Mouse (Mus musculus) hindbrain, embryonic 15.5 days (tissue): Measurements from ENCODE around the gene Cnn2. TPM values are rescaled to one million over a fixed set of nuclear protein-coding genes. Genes with fewer than 3 reads are reported as not detected.

ENCODE experiments used
- ATAC-seq: fragments of 200-750 bp; cut with Nextera tagmentation; 2 replicates; pipeline ENCODE4 v1.8.0; 2017; ENCODE audit warnings: low read depth, moderate number of reproducible peaks, moderate TSS enrichment; ENCODE audit not compliant: low FRiP score
- H3K27ac ChIP-seq: fragments of 300-500 bp; sonication (generic); replicated peaks from 2 replicates; pipeline ENCODE4 v1.5.1; 2015; ENCODE audit warnings: mild to moderate bottlenecking, inconsistent platforms
- H3K27me3 ChIP-seq: fragments of 300-500 bp; sonication (generic); 2 replicates; pipeline ENCODE4 v1.6.1; 2015; ENCODE audit warnings: control low read depth, inconsistent platforms
- H3K36me3 ChIP-seq: fragments of 300-500 bp; sonication (generic); 2 replicates; pipeline ENCODE4 v1.6.1; 2015; ENCODE audit warnings: control low read depth, inconsistent platforms
- H3K4me1 ChIP-seq: fragments of 300-500 bp; sonication (generic); replicated peaks from 2 replicates; pipeline ENCODE4 v1.6.1; 2015; ENCODE audit warnings: control low read depth, inconsistent platforms
- H3K4me2 ChIP-seq: fragments of 300-500 bp; sonication (generic); 2 replicates; pipeline ENCODE4 v1.6.1; 2015; ENCODE audit warnings: moderate library complexity, mild to moderate bottlenecking, inconsistent platforms
- H3K4me3 ChIP-seq: fragments of 300-500 bp; sonication (generic); 2 replicates; pipeline ENCODE4 v1.5.1; 2015; ENCODE audit warnings: mild to moderate bottlenecking, inconsistent platforms
- H3K9ac ChIP-seq: fragments of 300-500 bp; sonication (generic); 2 replicates; pipeline ENCODE4 v1.6.1; 2015; ENCODE audit warnings: inconsistent platforms
- H3K9me3 ChIP-seq: fragments of 300-500 bp; sonication (generic); 2 replicates; pipeline ENCODE4 v1.6.1; 2016; ENCODE audit warnings: control low read depth, inconsistent platforms
- WGBS: fragments of 180-500 bp; shearing (Covaris S2); methylation state at CpG from one replicate; pipeline ENCODE4 v1.1.7; 2015; 5-methylcytosine and 5-hydroxymethylcytosine counted together
- polyA plus RNA-seq: library from polyadenylated mRNA; unstranded; fragments of >200 nt; fragmentation: Nextera tagmentation; extraction: Ambion mirVana; gene quantifications from 2 replicates; pipeline ENCODE4 v1.2.1, GENCODE M21; 2015

Cnn2 gene
- 29.4 and 33.6 TPM in 2 replicates for polyA plus RNA-seq

GRCm38 (mm10) chr10:79988506-79989271, at the start of gene Cnn2:
Gene Cnn2 (plus strand): TSS chr10:79988584.
- WGBS: under 1% methylated on average over 51 of the region's 59 CpGs
- ATAC-seq: no peak
- H3K4me2 ChIP-seq: peak within 1 kb of the TSS; percentile 75
- no peaks in the 10 kb centered on the region for H3K9me3 ChIP-seq
- H3K27ac ChIP-seq: no peak within 1 kb of the TSS
- H3K4me1 ChIP-seq: peaks cover 30% of the 10 kb centered on the region
- no peaks in the 10 kb centered on the region for H3K36me3 ChIP-seq
- peaks cover 39% of the 10 kb centered on the region for H3K27me3 ChIP-seq
- peak within 1 kb of the TSS; percentile 47 for H3K9ac ChIP-seq
- peak within 1 kb of the TSS; percentile 47 for H3K4me3 ChIP-seq

- no peaks in the 10 kb centered on the region for H3K27me3 ChIP-seq
- H3K9me3 ChIP-seq: no peaks in the 10 kb centered on the region
- no peak overlapping the region for H3K4me3 ChIP-seq
- no peak for ATAC-seq
- no peak overlapping the region for H3K9ac ChIP-seq
- no peaks in the 10 kb centered on the region for H3K36me3 ChIP-seq
- H3K4me1 ChIP-seq: peaks cover 27% of the 10 kb centered on the region
- WGBS: 71% methylated on average over 7 of the region's 7 CpGs
- H3K4me2 ChIP-seq: no peak overlapping the region
- H3K27ac ChIP-seq: no peak overlapping the region
These were observed 47.6 kb upstream of the Cnn2 start for GRCm38 (mm10) chr10:79940749-79941148.

- peaks cover 2% of the 10 kb centered on the region; the same call in 1 of the 2 replicates for H3K36me3 ChIP-seq
- H3K27me3 ChIP-seq: no peaks in the 10 kb centered on the region
- WGBS: 92% methylated on average over 1 of the region's 1 CpGs
- peaks cover 19% of the 10 kb centered on the region for H3K4me1 ChIP-seq
- no peak overlapping the region for H3K9ac ChIP-seq
- no peak overlapping the region for H3K27ac ChIP-seq
- no peak overlapping the region for H3K4me2 ChIP-seq
- ATAC-seq: no peak
- H3K4me3 ChIP-seq: no peak overlapping the region
- H3K9me3 ChIP-seq: no peaks in the 10 kb centered on the region
These were observed 45.4 kb upstream of the Cnn2 start for GRCm38 (mm10) chr10:79942988-79943387.

- H3K9ac ChIP-seq: no peak overlapping the region
These were observed 44.9 kb upstream of the Cnn2 start for GRCm38 (mm10) chr10:79943471-79943901.

GRCm38 (mm10) chr10:79945507-79946234, 42.7 kb upstream of the Cnn2 start:
- Histone ChIP-seq H3K4me2 (no peak overlapping the region), H3K9ac (no peak overlapping the region), H3K9me3 (no peaks in the 10 kb centered on the region), H3K27ac (no peak overlapping the region), H3K36me3 (peaks cover 12% of the 10 kb centered on the region), H3K4me3 (no peak overlapping the region), H3K27me3 (no peaks in the 10 kb centered on the region), H3K4me1 (peaks cover 16% of the 10 kb centered on the region)
- ATAC-seq: no peak
- WGBS: 20% methylated on average over 16 of the region's 16 CpGs

More at GRCm38 (mm10) chr10:79943471-79943901, 44.9 kb upstream of the Cnn2 start:
- peaks cover 2% of the 10 kb centered on the region; the same call in 1 of the 2 replicates for H3K36me3 ChIP-seq
- 76% methylated on average over 9 of the region's 9 CpGs for WGBS
- H3K4me1 ChIP-seq: peaks cover 16% of the 10 kb centered on the region
- no peak for ATAC-seq
- H3K27ac ChIP-seq: no peak overlapping the region
- H3K4me3 ChIP-seq: no peak overlapping the region
- H3K4me2 ChIP-seq: no peak overlapping the region
- no peaks in the 10 kb centered on the region for H3K9me3 ChIP-seq
- no peaks in the 10 kb centered on the region for H3K27me3 ChIP-seq

DNA sequence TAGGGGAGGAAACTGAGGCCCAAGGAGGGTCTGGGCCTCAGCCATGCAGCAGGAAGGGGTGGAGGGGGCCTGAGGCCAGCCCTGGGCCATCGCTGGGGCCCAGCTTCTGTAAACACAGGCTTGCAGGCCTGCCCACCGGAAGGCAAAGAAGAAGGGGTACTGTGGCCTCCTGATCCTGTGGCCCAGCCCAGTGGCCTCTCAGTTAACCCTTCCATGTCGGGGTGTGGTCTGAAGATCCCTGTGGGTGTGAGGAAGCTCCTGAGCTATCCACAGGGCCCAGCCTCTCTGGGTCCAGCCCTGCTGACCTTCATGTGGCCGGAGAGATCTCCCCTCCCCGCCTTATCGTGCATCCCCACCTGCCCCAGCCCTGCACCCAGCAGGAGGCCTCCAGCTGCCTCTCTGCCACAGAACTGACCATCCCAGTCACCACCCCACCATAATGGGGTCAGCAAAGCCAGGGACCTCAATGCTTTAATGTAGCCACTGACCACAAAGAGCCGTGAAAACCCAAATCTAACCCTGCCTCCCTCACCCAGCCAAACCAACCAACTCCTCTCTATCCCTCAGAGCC, 41.5 kb upstream of the Cnn2 start:
- Histone ChIP-seq H3K9me3 (no peaks in the 10 kb centered on the region), H3K4me1 (peaks cover 16% of the 10 kb centered on the region), H3K9ac (no peak overlapping the region), H3K4me2 (no peak overlapping the region), H3K4me3 (no peak overlapping the region), H3K36me3 (peaks cover 20% of the 10 kb centered on the region), H3K27ac (no peak overlapping the region), H3K27me3 (no peaks in the 10 kb centered on the region)
- 18% methylated on average over 7 of the region's 7 CpGs for WGBS
- no peak for ATAC-seq

DNA sequence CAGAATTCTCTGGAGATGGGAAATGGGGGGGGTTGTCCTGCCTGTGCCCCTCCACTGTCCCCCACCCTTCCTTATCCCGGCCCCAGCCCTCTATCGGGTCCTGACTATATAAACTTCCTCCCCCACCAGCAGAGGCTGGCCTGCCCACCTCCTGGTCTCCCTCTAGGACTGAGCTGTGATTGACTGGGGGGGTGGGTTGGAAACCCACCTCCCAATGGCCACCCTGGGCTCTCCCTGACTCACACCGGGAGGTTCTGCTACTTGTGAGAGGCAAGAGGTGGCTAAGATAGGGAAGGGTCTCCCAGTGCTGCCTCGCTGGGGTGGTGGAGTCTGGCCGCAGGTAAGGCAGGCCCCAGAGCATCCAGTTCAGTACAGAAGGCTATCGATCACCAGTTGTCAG, 40.9 kb upstream of the Cnn2 start:
- no peak overlapping the region for H3K9ac ChIP-seq
- no peak for ATAC-seq
- WGBS: 65% methylated on average over 6 of the region's 6 CpGs
- peaks cover 16% of the 10 kb centered on the region for H3K4me1 ChIP-seq
- no peak overlapping the region for H3K27ac ChIP-seq
- no peaks in the 10 kb centered on the region for H3K9me3 ChIP-seq
- no peaks in the 10 kb centered on the region for H3K27me3 ChIP-seq
- H3K4me3 ChIP-seq: no peak overlapping the region
- H3K4me2 ChIP-seq: no peak overlapping the region
- H3K36me3 ChIP-seq: peaks cover 20% of the 10 kb centered on the region

DNA sequence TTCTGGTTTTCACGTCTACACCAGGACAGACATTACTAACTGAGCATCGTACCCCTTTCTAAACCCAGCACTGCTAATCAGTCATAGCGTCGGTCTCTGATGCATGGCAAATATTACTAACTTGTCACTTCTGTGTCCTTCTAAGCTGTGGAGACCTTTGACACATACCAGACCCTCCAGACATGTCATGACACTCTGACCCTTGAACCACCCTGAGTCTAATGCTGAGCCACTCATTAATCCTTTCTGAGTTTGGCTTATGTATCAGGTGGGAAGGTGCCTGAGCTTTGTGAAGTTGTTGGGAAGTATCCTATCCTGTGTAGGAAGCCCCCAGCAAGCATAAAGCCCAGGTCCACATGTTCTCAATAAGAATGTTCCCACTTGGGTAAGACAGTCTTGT, 38.5 kb upstream of the Cnn2 start:
- no peak overlapping the region for H3K9ac ChIP-seq
- no peak for ATAC-seq
- H3K9me3 ChIP-seq: no peaks in the 10 kb centered on the region
- 96% methylated on average over 4 of the region's 4 CpGs for WGBS
- H3K27me3 ChIP-seq: no peaks in the 10 kb centered on the region
- H3K4me2 ChIP-seq: no peak overlapping the region
- peaks cover 16% of the 10 kb centered on the region for H3K4me1 ChIP-seq
- H3K27ac ChIP-seq: no peak overlapping the region
- H3K36me3 ChIP-seq: peaks cover 20% of the 10 kb centered on the region
- H3K4me3 ChIP-seq: no peak overlapping the region

DNA sequence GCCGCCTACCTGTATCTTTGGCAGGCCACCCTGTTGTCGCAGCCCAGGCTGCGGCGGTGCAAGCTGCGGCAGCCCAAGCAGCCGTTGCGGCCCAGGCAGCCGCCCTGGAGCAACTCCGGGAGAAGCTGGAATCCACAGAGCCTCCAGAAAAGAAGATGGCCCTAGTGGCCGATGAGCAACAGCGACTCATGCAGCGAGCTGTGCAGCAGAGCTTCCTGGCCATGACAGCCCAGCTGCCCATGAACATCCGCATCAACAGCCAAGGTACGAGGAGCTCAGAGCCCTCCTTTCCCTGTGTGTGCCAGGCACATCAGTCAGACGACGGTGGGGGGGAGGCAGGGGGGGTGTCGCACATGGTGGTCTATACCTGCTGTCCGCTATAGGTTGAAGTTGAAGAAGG, 37.7 kb upstream of the Cnn2 start:
- no peak overlapping the region for H3K4me3 ChIP-seq
- H3K4me2 ChIP-seq: no peak overlapping the region
- 84% methylated on average over 17 of the region's 18 CpGs for WGBS
- H3K9ac ChIP-seq: no peak overlapping the region
- ATAC-seq: no peak
- H3K27me3 ChIP-seq: no peaks in the 10 kb centered on the region
- H3K36me3 ChIP-seq: peaks cover 20% of the 10 kb centered on the region
- no peaks in the 10 kb centered on the region for H3K9me3 ChIP-seq
- no peak overlapping the region for H3K27ac ChIP-seq
- peaks cover 12% of the 10 kb centered on the region for H3K4me1 ChIP-seq

DNA sequence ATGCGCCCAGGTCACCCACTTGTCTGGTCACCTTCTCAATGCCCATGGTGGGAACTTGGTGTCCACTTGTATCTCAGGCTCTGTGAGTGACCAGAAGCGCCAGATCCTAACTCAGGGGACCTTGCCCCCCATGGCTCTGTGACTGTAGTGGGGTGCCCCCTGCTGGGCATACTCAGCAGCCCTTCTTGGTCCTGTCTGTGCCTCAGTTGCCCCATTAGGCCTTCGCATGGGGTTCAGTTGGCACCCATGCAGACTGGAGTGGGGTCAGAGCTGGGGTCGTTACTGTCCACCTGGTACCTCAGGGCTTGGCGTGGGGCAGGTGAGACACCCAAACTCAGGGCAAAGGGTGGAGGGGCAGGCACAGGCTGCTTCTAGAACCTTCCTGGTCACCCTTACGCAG, 34.4 kb upstream of the Cnn2 start:
- H3K36me3 ChIP-seq: peaks cover 17% of the 10 kb centered on the region
- WGBS: 87% methylated on average over 6 of the region's 6 CpGs
- H3K27me3 ChIP-seq: 0 out of 2 replicates have a peak, but pooled peaks cover 2% of the 10 kb centered on the region
- H3K27ac ChIP-seq: no peak overlapping the region
- no peak for ATAC-seq
- H3K4me3 ChIP-seq: no peak overlapping the region
- H3K9ac ChIP-seq: no peak overlapping the region
- no peaks in the 10 kb centered on the region for H3K9me3 ChIP-seq
- no peaks in the 10 kb centered on the region for H3K4me1 ChIP-seq
- H3K4me2 ChIP-seq: no peak overlapping the region

DNA sequence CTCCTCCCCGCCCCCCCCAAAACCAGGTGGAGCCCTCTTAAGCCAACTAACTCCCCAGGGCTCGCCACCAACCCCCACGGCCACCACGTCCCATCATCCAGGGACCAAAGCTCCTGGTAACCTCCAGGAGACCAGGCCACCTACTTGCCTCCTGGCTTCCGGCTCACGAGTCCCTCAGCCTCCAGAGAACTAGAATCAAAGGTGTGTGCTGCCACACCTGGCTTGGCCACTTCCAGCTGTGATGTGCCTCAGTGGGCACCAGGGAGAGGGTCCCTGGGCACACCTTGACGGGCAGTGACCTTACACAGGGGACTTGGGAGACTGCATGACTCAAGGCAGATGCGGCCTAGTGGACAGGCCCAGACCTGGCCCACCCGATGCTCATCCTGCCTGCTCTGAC, 32.7 kb upstream of the Cnn2 start:
- H3K4me1 ChIP-seq: peaks cover 3% of the 10 kb centered on the region
- no peak overlapping the region for H3K4me2 ChIP-seq
- WGBS: 84% methylated on average over 9 of the region's 9 CpGs
- ATAC-seq: no peak
- no peak overlapping the region for H3K9ac ChIP-seq
- no peak overlapping the region for H3K27ac ChIP-seq
- H3K27me3 ChIP-seq: 0 out of 2 replicates have a peak, but pooled peaks cover 2% of the 10 kb centered on the region
- H3K9me3 ChIP-seq: no peaks in the 10 kb centered on the region
- H3K4me3 ChIP-seq: no peak overlapping the region
- H3K36me3 ChIP-seq: peaks cover 8% of the 10 kb centered on the region

DNA sequence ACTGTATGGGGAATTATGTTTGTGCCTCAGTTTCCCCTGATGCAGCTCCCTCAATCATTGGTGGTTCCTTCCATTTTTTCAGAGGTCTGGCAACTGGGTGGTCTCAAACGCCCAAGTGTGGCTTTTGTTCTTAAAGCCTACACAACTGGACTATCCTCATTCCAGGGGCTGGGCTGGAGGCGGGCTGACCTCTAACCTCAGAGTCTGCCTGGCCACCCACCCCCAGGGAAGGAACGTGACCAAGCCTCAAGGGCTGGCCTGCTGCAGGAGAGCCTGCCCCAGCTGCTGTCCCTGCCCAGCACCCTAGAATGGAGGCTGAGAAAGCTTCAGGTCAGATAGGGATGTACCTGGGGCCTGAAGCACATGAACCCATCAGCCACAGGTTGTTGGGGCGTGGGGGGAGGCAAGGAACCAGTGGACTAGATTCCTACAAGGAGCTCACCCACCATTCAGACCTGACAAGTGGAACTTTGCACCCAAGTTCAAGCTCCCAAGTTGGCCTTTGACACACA, 31.7 kb upstream of the Cnn2 start:
- Histone ChIP-seq H3K27ac (no peak overlapping the region), H3K4me3 (no peak overlapping the region), H3K36me3 (no peaks in the 10 kb centered on the region), H3K9me3 (no peaks in the 10 kb centered on the region), H3K27me3 (0 out of 2 replicates have a peak, but pooled peaks cover 2% of the 10 kb centered on the region), H3K4me1 (peaks cover 12% of the 10 kb centered on the region), H3K9ac (no peak overlapping the region), H3K4me2 (no peak overlapping the region)
- no peak for ATAC-seq
- 20% methylated on average over 4 of the region's 4 CpGs for WGBS
